Mouse (Mus musculus): ENCODE results near the gene Cebpa.

- TF ChIP-seq CTCF (IDR thresholded peaks at IDR 0.05; ENCODE audit: low read depth, low read length) (no peak), GATA1 (IDR thresholded peaks at IDR 0.05; ENCODE audit: borderline replicate concordance, low read length) (no peak), POLR2AphosphoS5 (IDR thresholded peaks at IDR 0.05; ENCODE audit: insufficient replicate concordance, low read depth, low read length) (no peak)
Measured at GRCm38 (mm10) chr7:35124216-35124615, 5.1 kb downstream of the Cebpa start.

All from G1E (cell line).